8 mouse cellular contexts compared by ENCODE assay signal in genomic region chr5:137102575-137103522, GRCm38 (mm10). TPM values are rescaled to one million over a fixed set of nuclear protein-coding genes. Genes with fewer than 3 reads are reported as not detected.
A peak's percentile ranks its signal among the peaks of the same experiment; 100 is the strongest.
DNase-seq lines count a peak whose midpoint lies in the region; ATAC-seq lines count a peak whose summit lies in the region.

No protein-coding gene starts in this region.

- peak; percentile 45; the same call in 1 of the 2 replicates for ATAC-seq in lung, embryonic 15.5 days (ENCODE audit: borderline replicate concordance, extremely low read depth, low FRiP score, low TSS enrichment)
- ATAC-seq in embryonic facial prominence, embryonic 14.5 days (ENCODE audit: low read depth) = peak; percentile 67
- peak; percentile 59 for ATAC-seq in heart, embryonic 16.5 days (replicated peaks; ENCODE audit: extremely low read depth, insufficient read depth, low FRiP score)
- ATAC-seq in liver, embryonic 11.5 days (replicated peaks; ENCODE audit: low FRiP score) = peak; percentile 92
- ATAC-seq in forebrain, embryonic 14.5 days = no peak

- H3K4me2 ChIP-seq in lung, embryonic 15.5 days = no peak overlapping the region
- peak overlapping the region; percentile 15; the same call in 1 of the 2 replicates for H3K4me2 ChIP-seq in embryonic facial prominence, embryonic 14.5 days (ENCODE audit: low read depth, low read length)
- H3K4me2 ChIP-seq in heart, embryonic 16.5 days (ENCODE audit: low read depth, low read length) = peak overlapping the region; percentile 5; the same call in 1 of the 2 replicates
- peak overlapping the region; percentile 49 for H3K4me2 ChIP-seq in liver, embryonic 11.5 days
- no peak overlapping the region for H3K4me2 ChIP-seq in forebrain, embryonic 14.5 days (ENCODE audit: low read length)

- no peaks in the 10 kb centered on the region for H3K9me3 ChIP-seq in lung, embryonic 15.5 days
- H3K9me3 ChIP-seq in embryonic facial prominence, embryonic 14.5 days (ENCODE audit: control insufficient read depth, low read length) = no peaks in the 10 kb centered on the region
- no peaks in the 10 kb centered on the region for H3K9me3 ChIP-seq in heart, embryonic 16.5 days (replicated peaks; ENCODE audit: control insufficient read depth, low read length)
- H3K9me3 ChIP-seq in liver, embryonic 11.5 days (ENCODE audit: control insufficient read depth, low read length) = no peaks in the 10 kb centered on the region
- H3K9me3 ChIP-seq in forebrain, embryonic 14.5 days (replicated peaks; ENCODE audit: control insufficient read depth, low read length) = no peaks in the 10 kb centered on the region

- no peak overlapping the region for H3K27ac ChIP-seq in lung, embryonic 15.5 days
- no peak overlapping the region for H3K27ac ChIP-seq in embryonic facial prominence, embryonic 14.5 days (replicated peaks; ENCODE audit: low read depth, low read length)
- no peak overlapping the region for H3K27ac ChIP-seq in heart, embryonic 16.5 days (ENCODE audit: low read length)
- H3K27ac ChIP-seq in liver, embryonic 11.5 days (ENCODE audit: low read depth, low read length) = peak overlapping the region; percentile 96
- H3K27ac ChIP-seq in forebrain, embryonic 14.5 days (ENCODE audit: low read depth, low read length) = no peak overlapping the region

- no peaks in the 10 kb centered on the region for H3K27me3 ChIP-seq in lung, embryonic 15.5 days
- H3K27me3 ChIP-seq in embryonic facial prominence, embryonic 14.5 days (replicated peaks; ENCODE audit: control insufficient read depth, insufficient read depth, low read length) = no peaks in the 10 kb centered on the region
- no peaks in the 10 kb centered on the region for H3K27me3 ChIP-seq in heart, embryonic 16.5 days (ENCODE audit: control insufficient read depth, insufficient read depth, low read length)
- no peaks in the 10 kb centered on the region for H3K27me3 ChIP-seq in liver, embryonic 11.5 days (replicated peaks; ENCODE audit: control insufficient read depth, insufficient read depth, low read length)
- no peaks in the 10 kb centered on the region for H3K27me3 ChIP-seq in forebrain, embryonic 14.5 days (replicated peaks; ENCODE audit: control insufficient read depth, insufficient read depth, low read length)

- no peak for DNase-seq in lung, postnatal 25 days (ENCODE audit: low spot score)
- DNase-seq in ZHBTc4 (ENCODE audit: low read depth, low spot score) = peak; percentile 49
- DNase-seq in embryonic facial prominence, embryonic 14.5 days (ENCODE audit: low spot score) = peak; percentile 52
- DNase-seq in liver, embryonic 11.5 days (ENCODE audit: low spot score) = peak; percentile 77
- DNase-seq in spleen, postnatal 14 days (ENCODE audit: low spot score in 2 of 2) = peak; percentile 64 to 69
- DNase-seq in forebrain, embryonic 14.5 days (ENCODE audit: low spot score) = no peak

- 58% methylated on average over 28 of the region's 28 CpGs for WGBS in lung, embryonic 15.5 days
- WGBS in embryonic facial prominence, embryonic 14.5 days = 56% methylated on average over 26 of the region's 28 CpGs
- 51% methylated on average over 28 of the region's 28 CpGs for WGBS in heart, embryonic 16.5 days
- 52% methylated on average over 28 of the region's 28 CpGs for WGBS in liver, embryonic 11.5 days
- WGBS in forebrain, embryonic 14.5 days = 68% methylated on average over 28 of the region's 28 CpGs

- H3K9ac ChIP-seq in lung, embryonic 15.5 days = no peak overlapping the region
- no peak overlapping the region for H3K9ac ChIP-seq in embryonic facial prominence, embryonic 14.5 days (ENCODE audit: low read depth, low read length)
- no peak overlapping the region for H3K9ac ChIP-seq in heart, embryonic 16.5 days (ENCODE audit: low read length)
- peak overlapping the region; percentile 61 for H3K9ac ChIP-seq in liver, embryonic 11.5 days (ENCODE audit: low read depth, low read length)
- H3K9ac ChIP-seq in forebrain, embryonic 14.5 days (ENCODE audit: low read length) = no peak overlapping the region

- no peak overlapping the region for H3K4me3 ChIP-seq in lung, embryonic 15.5 days
- H3K4me3 ChIP-seq in embryonic facial prominence, embryonic 14.5 days (ENCODE audit: low read depth, low read length) = no peak overlapping the region
- H3K4me3 ChIP-seq in heart, embryonic 16.5 days (ENCODE audit: low read length) = no peak overlapping the region
- H3K4me3 ChIP-seq in liver, embryonic 11.5 days (ENCODE audit: low read depth, low read length) = no peak overlapping the region
- H3K4me3 ChIP-seq in forebrain, embryonic 14.5 days (ENCODE audit: low read depth, low read length) = no peak overlapping the region

- peaks cover 16% of the 10 kb centered on the region; the same call in 1 of the 2 replicates for H3K4me1 ChIP-seq in lung, embryonic 15.5 days
- H3K4me1 ChIP-seq in embryonic facial prominence, embryonic 14.5 days (ENCODE audit: control insufficient read depth, insufficient read depth, low read length) = peaks cover 11% of the 10 kb centered on the region
- H3K4me1 ChIP-seq in heart, embryonic 16.5 days (ENCODE audit: control insufficient read depth, insufficient read depth, low read length) = peaks cover 12% of the 10 kb centered on the region
- peaks cover 23% of the 10 kb centered on the region for H3K4me1 ChIP-seq in liver, embryonic 11.5 days (replicated peaks; ENCODE audit: control insufficient read depth, insufficient read depth, low read length)
- H3K4me1 ChIP-seq in forebrain, embryonic 14.5 days (ENCODE audit: control insufficient read depth, insufficient read depth, low read length) = no peaks in the 10 kb centered on the region

- no peaks in the 10 kb centered on the region for H3K36me3 ChIP-seq in lung, embryonic 15.5 days
- H3K36me3 ChIP-seq in embryonic facial prominence, embryonic 14.5 days (ENCODE audit: control insufficient read depth, insufficient read depth, low read length) = no peaks in the 10 kb centered on the region
- no peaks in the 10 kb centered on the region for H3K36me3 ChIP-seq in heart, embryonic 16.5 days (ENCODE audit: control insufficient read depth, insufficient read depth)
- no peaks in the 10 kb centered on the region for H3K36me3 ChIP-seq in liver, embryonic 11.5 days (ENCODE audit: control insufficient read depth, insufficient read depth, low read length)
- no peaks in the 10 kb centered on the region for H3K36me3 ChIP-seq in forebrain, embryonic 14.5 days (ENCODE audit: control insufficient read depth, insufficient read depth, low read length)

RNA-seq across cellular contexts. Expression of gene Trim56, which starts 13.2 kb away (rescaled TPM):
- 9.8 and 10.5 TPM in 2 replicates for polyA plus RNA-seq in lung, embryonic 15.5 days (2015; fragmentation: Nextera tagmentation; extraction: Ambion mirVana)
- polyA plus RNA-seq in embryonic facial prominence, embryonic 14.5 days (2014; fragmentation: Nextera tagmentation; extraction: Ambion mirVana) = 8.8 and 8.9 TPM in 2 replicates
- polyA plus RNA-seq in heart, embryonic 16.5 days (2015; fragmentation: Nextera tagmentation; extraction: Ambion mirVana) = 7.1 and 7.2 TPM in 2 replicates
- 8.7 and 8.8 TPM in 2 replicates for polyA plus RNA-seq in liver, embryonic 11.5 days (2014; fragmentation: Nextera tagmentation; extraction: Ambion mirVana)
- polyA plus RNA-seq in forebrain, embryonic 14.5 days (2014; fragmentation: Nextera tagmentation; extraction: Ambion mirVana) = 3.2 and 4.8 TPM in 2 replicates

RNA-seq across cellular contexts. Expression of gene Serpine1, which starts 30.8 kb away (rescaled TPM):
- polyA plus RNA-seq in lung, embryonic 15.5 days (2015; fragmentation: Nextera tagmentation; extraction: Ambion mirVana) = 0.86 TPM in 2 replicates
- 0.50 and 0.63 TPM in 2 replicates for polyA plus RNA-seq in embryonic facial prominence, embryonic 14.5 days (2014; fragmentation: Nextera tagmentation; extraction: Ambion mirVana)
- polyA plus RNA-seq in heart, embryonic 16.5 days (2015; fragmentation: Nextera tagmentation; extraction: Ambion mirVana) = 1.1 and 1.3 TPM in 2 replicates
- 0.09 and 0.15 TPM in 2 replicates for polyA plus RNA-seq in liver, embryonic 11.5 days (2014; fragmentation: Nextera tagmentation; extraction: Ambion mirVana)
- 0.14 and 0.28 TPM in 2 replicates for polyA plus RNA-seq in forebrain, embryonic 14.5 days (2014; fragmentation: Nextera tagmentation; extraction: Ambion mirVana)

RNA-seq across cellular contexts. Expression of gene Muc3, which starts 46.3 kb away (rescaled TPM):
- polyA plus RNA-seq in lung, embryonic 15.5 days (2015; fragmentation: Nextera tagmentation; extraction: Ambion mirVana) = not detected in 2 replicates
- 0.14 TPM in 1 of 2 replicates, not detected in the other for polyA plus RNA-seq in embryonic facial prominence, embryonic 14.5 days (2014; fragmentation: Nextera tagmentation; extraction: Ambion mirVana)
- polyA plus RNA-seq in heart, embryonic 16.5 days (2015; fragmentation: Nextera tagmentation; extraction: Ambion mirVana) = 3.5 TPM in 1 of 2 replicates, not detected in the other
- polyA plus RNA-seq in liver, embryonic 11.5 days (2014; fragmentation: Nextera tagmentation; extraction: Ambion mirVana) = not detected in 2 replicates
- polyA plus RNA-seq in forebrain, embryonic 14.5 days (2014; fragmentation: Nextera tagmentation; extraction: Ambion mirVana) = not detected in 2 replicates

RNA-seq across cellular contexts. Expression of gene Ap1s1, which starts 56.9 kb away (rescaled TPM):
- polyA plus RNA-seq in lung, embryonic 15.5 days (2015; fragmentation: Nextera tagmentation; extraction: Ambion mirVana) = 202 and 206 TPM in 2 replicates
- 136 and 151 TPM in 2 replicates for polyA plus RNA-seq in embryonic facial prominence, embryonic 14.5 days (2014; fragmentation: Nextera tagmentation; extraction: Ambion mirVana)
- polyA plus RNA-seq in heart, embryonic 16.5 days (2015; fragmentation: Nextera tagmentation; extraction: Ambion mirVana) = 133 and 148 TPM in 2 replicates
- polyA plus RNA-seq in liver, embryonic 11.5 days (2014; fragmentation: Nextera tagmentation; extraction: Ambion mirVana) = 163 and 175 TPM in 2 replicates
- 242 and 250 TPM in 2 replicates for polyA plus RNA-seq in forebrain, embryonic 14.5 days (2014; fragmentation: Nextera tagmentation; extraction: Ambion mirVana)

Comparison
In these comparisons a context has a peak if more than half of its experiments do, and no peak if none do; other contexts are left out.
1. H3K4me2 ChIP-seq: peak in embryonic facial prominence, embryonic 14.5 days (single experiment), heart, embryonic 16.5 days (single experiment) and liver, embryonic 11.5 days (single experiment); none in lung, embryonic 15.5 days (single experiment) and forebrain, embryonic 14.5 days (single experiment).
2. DNase-seq: peak in ZHBTc4 (single experiment), embryonic facial prominence, embryonic 14.5 days (single experiment), liver, embryonic 11.5 days (single experiment) and spleen, postnatal 14 days (2 of 2); none in lung, postnatal 25 days (single experiment) and forebrain, embryonic 14.5 days (single experiment).